Mouse (Mus musculus): ENCODE measurements around the gene March1. TPM values are rescaled to one million over a fixed set of nuclear protein-coding genes. Genes with fewer than 3 reads are reported as not detected.
"Not testable (repeated sequence)": the region's sequence is repeated elsewhere in the genome, so short reads cannot be mapped to it uniquely, and the experiment has no call there.

March1 gene
- total and polyA plus RNA-seq, 3 experiments: 0.53 to 1.9 (median 1.2) TPM

DNA sequence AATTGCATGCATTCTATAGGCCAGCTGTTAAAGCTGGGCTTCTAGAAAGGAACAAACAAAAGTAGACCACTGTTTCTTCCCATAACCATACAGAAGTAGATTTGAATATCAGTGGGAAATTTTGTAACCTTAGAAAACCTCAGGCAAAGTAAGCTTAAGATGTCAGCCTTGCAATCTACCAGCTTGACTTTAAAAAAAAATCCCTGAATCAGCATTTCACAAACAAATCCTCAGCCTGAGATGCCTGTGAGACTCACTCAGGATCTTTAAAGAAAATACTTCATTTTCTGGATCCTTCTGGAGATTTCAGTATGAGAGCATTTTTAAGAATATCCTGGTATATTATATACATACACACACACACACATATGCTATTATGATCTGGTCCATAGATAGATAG lies 780.1 kb downstream of the March1 start:
- no peaks in the 10 kb centered on the region for H3K79me2 ChIP-seq (replicated peaks; ENCODE audit: control insufficient read depth, insufficient read depth, low read length)
- TF ChIP-seq CTCF (IDR thresholded peaks at IDR 0.05) (no peak), EP300 (IDR thresholded peaks at IDR 0.05; ENCODE audit: insufficient read depth, low read depth, low read length) (no peak), POLR2A (IDR thresholded peaks at IDR 0.05; ENCODE audit: insufficient read depth, low read depth, low read length) (no peak)
- no peaks in the 10 kb centered on the region for H3K27me3 ChIP-seq (ENCODE audit: control insufficient read depth, insufficient read depth, low read length)
- intact Hi-C loops (cut with DNase I): no loop called here
- no peak overlapping the region for H3K9ac ChIP-seq (ENCODE audit: low read depth, low read length)
- no peaks in the 10 kb centered on the region for H3K36me3 ChIP-seq (ENCODE audit: control insufficient read depth, insufficient read depth, low read length)
- H3K4me3 ChIP-seq: no peak overlapping the region
- no peak overlapping the region for H3K27ac ChIP-seq
- DNase-seq: no peak
- H3K4me1 ChIP-seq (ENCODE audit: control insufficient read depth, insufficient read depth, low read length): no peaks in the 10 kb centered on the region

DNA sequence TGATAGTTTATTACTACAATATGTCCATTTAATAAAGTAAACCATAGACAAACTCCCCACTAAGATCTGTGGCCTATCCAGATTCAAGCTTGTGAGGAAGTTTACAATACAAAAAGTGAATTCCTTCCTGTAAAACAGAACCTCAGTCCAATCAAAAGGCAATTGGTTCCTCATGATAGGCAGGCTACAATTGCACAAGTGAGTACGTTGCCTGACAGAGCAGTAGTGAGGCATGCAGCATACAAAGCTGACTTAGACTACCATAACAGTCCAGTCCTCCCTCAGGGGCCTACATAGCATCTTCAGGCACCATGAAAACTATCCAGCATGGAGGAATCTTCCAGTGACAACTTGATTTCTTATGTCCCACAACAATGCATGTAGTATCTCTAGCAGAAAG lies 782.4 kb downstream of the March1 start:
- intact Hi-C loops (cut with DNase I): no loop called here
- Histone ChIP-seq H3K9ac (ENCODE audit: low read depth, low read length) (no peak overlapping the region), H3K27ac (no peak overlapping the region), H3K79me2 (replicated peaks; ENCODE audit: control insufficient read depth, insufficient read depth, low read length) (no peaks in the 10 kb centered on the region), H3K36me3 (ENCODE audit: control insufficient read depth, insufficient read depth, low read length) (no peaks in the 10 kb centered on the region), H3K4me3 (no peak overlapping the region), H3K4me1 (ENCODE audit: control insufficient read depth, insufficient read depth, low read length) (no peaks in the 10 kb centered on the region), H3K27me3 (ENCODE audit: control insufficient read depth, insufficient read depth, low read length) (no peaks in the 10 kb centered on the region)
- WGBS: 67% methylated on average over 1 of the region's 1 CpGs
- no peak for DNase-seq
- no peak for TF ChIP-seq POLR2A (IDR thresholded peaks at IDR 0.05; ENCODE audit: insufficient read depth, low read depth, low read length)
- no peak for TF ChIP-seq CTCF (IDR thresholded peaks at IDR 0.05)
- no peak for TF ChIP-seq EP300 (IDR thresholded peaks at IDR 0.05; ENCODE audit: insufficient read depth, low read depth, low read length)

DNA sequence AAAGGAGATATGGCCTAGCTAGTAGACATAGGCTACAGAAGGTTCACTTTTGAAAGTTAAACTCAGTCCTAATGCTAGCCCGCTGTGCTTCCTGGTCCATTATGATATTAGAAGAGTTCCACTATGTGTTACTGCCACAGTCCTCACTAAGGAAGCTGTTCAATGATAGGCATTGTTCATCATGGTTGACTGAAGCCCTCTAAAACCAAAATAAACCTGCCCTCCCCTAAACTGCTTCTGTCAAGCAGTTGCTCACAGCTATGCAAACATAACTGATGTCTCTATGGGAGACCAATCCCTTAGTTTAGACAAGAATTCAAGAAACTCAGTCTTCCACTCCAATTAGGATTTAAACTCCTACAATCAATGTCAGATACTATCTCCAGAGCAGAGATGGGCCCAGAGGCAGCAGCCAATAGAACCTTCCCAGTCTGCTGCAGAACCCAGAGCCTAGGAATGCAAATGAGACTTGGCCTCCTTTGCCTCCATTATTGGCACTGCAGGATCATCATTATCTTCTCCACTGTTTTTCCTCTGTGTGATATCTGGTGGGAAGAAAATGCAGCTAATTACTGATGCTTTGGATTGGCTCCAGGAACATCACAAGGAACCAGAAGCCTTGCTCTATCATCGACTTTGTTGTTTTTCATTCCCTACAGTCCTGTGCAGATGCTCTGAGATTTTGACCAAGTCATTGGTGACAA lies 787.2 kb downstream of the March1 start:
- H3K27ac ChIP-seq: no peak overlapping the region
- no peaks in the 10 kb centered on the region for H3K27me3 ChIP-seq (ENCODE audit: control insufficient read depth, insufficient read depth, low read length)
- H3K79me2 ChIP-seq (replicated peaks; ENCODE audit: control insufficient read depth, insufficient read depth, low read length): no peaks in the 10 kb centered on the region
- no peak for TF ChIP-seq EP300 (IDR thresholded peaks at IDR 0.05; ENCODE audit: insufficient read depth, low read depth, low read length)
- TF ChIP-seq CTCF (IDR thresholded peaks at IDR 0.05): no peak
- TF ChIP-seq POLR2A (IDR thresholded peaks at IDR 0.05; ENCODE audit: insufficient read depth, low read depth, low read length): no peak
- H3K36me3 ChIP-seq (ENCODE audit: control insufficient read depth, insufficient read depth, low read length): no peaks in the 10 kb centered on the region
- DNase-seq: no peak
- H3K4me1 ChIP-seq (ENCODE audit: control insufficient read depth, insufficient read depth, low read length): no peaks in the 10 kb centered on the region
- WGBS: 60% methylated on average over 2 of the region's 2 CpGs
- H3K4me3 ChIP-seq: no peak overlapping the region
- no peak overlapping the region for H3K9ac ChIP-seq (ENCODE audit: low read depth, low read length)
- intact Hi-C loops (cut with DNase I): no loop called here

DNA sequence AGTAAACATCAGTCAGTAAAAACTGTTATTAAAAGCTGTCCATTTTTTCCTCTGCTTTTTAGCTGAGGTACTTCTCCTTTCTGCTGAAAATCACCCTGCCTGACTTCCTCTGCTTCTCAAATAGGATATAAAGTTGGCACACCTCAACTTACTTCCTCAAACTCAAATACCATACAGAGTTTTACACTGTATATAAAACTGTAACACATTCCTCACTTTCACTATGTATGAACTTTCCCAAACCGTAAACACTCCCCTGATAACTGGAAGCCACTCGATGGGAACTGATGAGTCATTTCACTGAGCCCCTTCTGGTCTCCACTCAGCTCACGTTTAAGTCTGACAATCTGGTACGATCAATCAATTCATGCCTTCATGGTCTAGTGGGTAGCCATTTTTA lies 788.1 kb downstream of the March1 start:
- H3K27ac ChIP-seq; H3K27me3 ChIP-seq (ENCODE audit: control insufficient read depth, insufficient read depth, low read length); H3K4me1 ChIP-seq (ENCODE audit: control insufficient read depth, insufficient read depth, low read length); intact Hi-C loops (cut with DNase I); DNase-seq; H3K36me3 ChIP-seq (ENCODE audit: control insufficient read depth, insufficient read depth, low read length); H3K9ac ChIP-seq (ENCODE audit: low read depth, low read length); H3K79me2 ChIP-seq (replicated peaks; ENCODE audit: control insufficient read depth, insufficient read depth, low read length); H3K4me3 ChIP-seq: not testable (repeated sequence)
- WGBS: 41% methylated on average over 4 of the region's 4 CpGs

DNA sequence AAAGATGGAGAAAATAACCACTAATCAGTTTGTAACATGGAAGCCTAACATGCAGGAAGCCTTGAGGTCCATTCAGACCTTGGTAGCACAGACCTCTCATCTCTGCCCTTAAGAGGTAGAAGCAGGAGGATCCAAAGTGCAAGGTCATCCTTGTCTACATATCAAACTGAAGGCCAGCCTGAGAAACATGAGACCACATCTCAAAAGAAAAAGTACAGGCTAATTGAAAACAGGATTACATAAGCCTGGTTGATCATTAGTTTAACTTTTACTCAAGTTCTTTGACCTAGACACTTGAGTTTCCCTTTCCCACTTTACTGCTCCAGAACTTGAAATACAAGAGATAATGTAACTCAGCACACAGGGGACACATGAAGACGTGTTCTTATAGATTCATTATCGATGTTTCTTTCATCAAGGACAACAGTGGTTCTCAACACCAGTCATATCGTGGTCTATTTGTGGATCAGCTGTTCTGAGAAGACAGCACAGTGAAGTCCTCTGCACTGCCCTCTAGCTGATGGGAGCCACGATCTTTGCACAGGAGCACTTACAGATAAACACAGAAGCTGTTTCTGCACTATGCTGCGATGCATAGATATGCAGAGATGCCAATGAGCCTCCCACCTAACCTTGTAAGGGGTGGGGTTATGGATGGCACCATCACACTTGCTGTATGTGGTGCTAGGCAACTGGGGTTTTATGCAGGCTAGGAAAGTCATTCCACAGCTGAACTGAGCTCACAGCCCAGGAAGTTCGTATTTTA lies 789.1 kb downstream of the March1 start:
- WGBS: 62% methylated on average over 6 of the region's 6 CpGs
- Histone ChIP-seq H3K79me2 (replicated peaks; ENCODE audit: control insufficient read depth, insufficient read depth, low read length) (no peaks in the 10 kb centered on the region), H3K27me3 (ENCODE audit: control insufficient read depth, insufficient read depth, low read length) (no peaks in the 10 kb centered on the region), H3K36me3 (ENCODE audit: control insufficient read depth, insufficient read depth, low read length) (no peaks in the 10 kb centered on the region), H3K4me3 (no peak overlapping the region), H3K9ac (ENCODE audit: low read depth, low read length) (no peak overlapping the region), H3K27ac (no peak overlapping the region), H3K4me1 (ENCODE audit: control insufficient read depth, insufficient read depth, low read length) (no peaks in the 10 kb centered on the region)
- intact Hi-C loops (cut with DNase I): no loop called here
- TF ChIP-seq CTCF (IDR thresholded peaks at IDR 0.05): no peak
- TF ChIP-seq POLR2A (IDR thresholded peaks at IDR 0.05; ENCODE audit: insufficient read depth, low read depth, low read length): no peak
- TF ChIP-seq EP300 (IDR thresholded peaks at IDR 0.05; ENCODE audit: insufficient read depth, low read depth, low read length): no peak
- no peak for DNase-seq

DNA sequence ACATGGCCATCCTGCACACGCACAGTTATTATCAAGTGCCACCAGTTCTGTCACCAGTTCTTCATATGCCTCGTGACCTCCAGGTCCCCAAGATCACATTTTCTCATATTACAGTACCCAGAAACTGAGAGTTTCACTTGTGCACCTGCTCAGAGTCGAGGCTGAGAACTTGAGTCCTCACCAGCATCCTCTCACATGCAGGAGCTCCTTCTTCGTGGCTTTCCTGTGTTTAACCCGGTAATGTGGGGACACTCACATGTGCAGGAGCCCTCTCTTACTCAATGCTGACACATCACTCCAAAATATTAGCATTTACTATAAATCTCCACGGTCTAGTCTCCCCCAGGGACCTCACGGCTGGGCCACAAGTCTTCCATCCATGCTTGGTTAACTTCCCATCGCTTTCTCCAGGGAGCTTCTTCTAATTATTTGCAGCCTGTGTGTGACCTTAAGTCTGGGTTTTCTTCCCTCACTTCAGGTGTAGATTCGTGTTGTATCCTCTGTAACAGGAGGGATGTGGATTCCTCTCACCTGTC lies 792.4 kb downstream of the March1 start:
- no peaks in the 10 kb centered on the region for H3K79me2 ChIP-seq (replicated peaks; ENCODE audit: control insufficient read depth, insufficient read depth, low read length)
- 72% methylated on average over 9 of the region's 9 CpGs for WGBS
- no peaks in the 10 kb centered on the region for H3K27me3 ChIP-seq (ENCODE audit: control insufficient read depth, insufficient read depth, low read length)
- no peak overlapping the region for H3K4me3 ChIP-seq
- no peaks in the 10 kb centered on the region for H3K4me1 ChIP-seq (ENCODE audit: control insufficient read depth, insufficient read depth, low read length)
- intact Hi-C loops (cut with DNase I): no loop called here
- no peak for DNase-seq
- H3K9ac ChIP-seq (ENCODE audit: low read depth, low read length): no peak overlapping the region
- TF ChIP-seq POLR2A (IDR thresholded peaks at IDR 0.05; ENCODE audit: insufficient read depth, low read depth, low read length) (no peak), CTCF (IDR thresholded peaks at IDR 0.05) (no peak), EP300 (IDR thresholded peaks at IDR 0.05; ENCODE audit: insufficient read depth, low read depth, low read length) (no peak)
- no peaks in the 10 kb centered on the region for H3K36me3 ChIP-seq (ENCODE audit: control insufficient read depth, insufficient read depth, low read length)
- H3K27ac ChIP-seq: no peak overlapping the region

All from heart, adult 2 months (tissue).